Comparison of ENCODE assay signal across 9 mouse cellular contexts in genomic region chr1:60961080-60961479, GRCm38 (mm10). TPM values are rescaled to one million over a fixed set of nuclear protein-coding genes. Genes with fewer than 3 reads are reported as not detected.
DNase-seq lines count a peak whose midpoint lies in the region; ATAC-seq and TF ChIP-seq lines count a peak whose summit lies in the region.
"Had no signal": no experiment of that assay in that cellular context is flagged by ENCODE, and none has a peak within 500 bp of the region (broad histone marks: within the 10 kb centered on the region; RNA-seq: fewer than 3 reads in every experiment).

No protein-coding gene starts in this region.

- ATAC-seq in embryonic facial prominence, embryonic 11.5 days (replicated peaks; ENCODE audit: insufficient number of reproducible peaks, low FRiP score, low TSS enrichment, low read depth): no peak
- peak; percentile 84 for ATAC-seq in heart, postnatal 0 days (ENCODE audit: insufficient read depth, low read depth)

- H3K36me3 ChIP-seq in embryonic facial prominence, embryonic 11.5 days (replicated peaks; ENCODE audit: control insufficient read depth, insufficient read depth, low read depth, low read length): no peaks in the 10 kb centered on the region
- H3K36me3 ChIP-seq in heart, postnatal 0 days (replicated peaks; ENCODE audit: control insufficient read depth, insufficient read depth, low read length): no peaks in the 10 kb centered on the region
- H3K36me3 ChIP-seq in macrophage (ENCODE audit: inconsistent target): no peaks in the 10 kb centered on the region
- H3K36me3 ChIP-seq: embryonic facial prominence, embryonic 13.5 days had no signal

- TF ChIP-seq CTCF in heart, postnatal 0 days (IDR thresholded peaks at IDR 0.05; ENCODE audit: low read depth): peak; percentile 84

- no peak overlapping the region for H3K27ac ChIP-seq in embryonic facial prominence, embryonic 11.5 days (replicated peaks; ENCODE audit: low read depth, low read length)
- peak overlapping the region; percentile 73 for H3K27ac ChIP-seq in heart, postnatal 0 days (ENCODE audit: low read depth)
- peak overlapping the region; percentile 65 for H3K27ac ChIP-seq in macrophage
- H3K27ac ChIP-seq: embryonic facial prominence, embryonic 13.5 days had no signal

- no peak overlapping the region for H3K4me2 ChIP-seq in embryonic facial prominence, embryonic 11.5 days (ENCODE audit: low read depth, low read length)
- H3K4me2 ChIP-seq in heart, postnatal 0 days (ENCODE audit: low read depth, low read length): 0 out of 2 replicates have a peak overlapping the region, but pooled peaks have one; percentile 5
- H3K4me2 ChIP-seq: embryonic facial prominence, embryonic 13.5 days had no signal

- no peak overlapping the region for H3K9ac ChIP-seq in embryonic facial prominence, embryonic 11.5 days (replicated peaks; ENCODE audit: low read length)
- H3K9ac ChIP-seq in heart, postnatal 0 days (replicated peaks; ENCODE audit: low read depth, low read length): no peak overlapping the region
- H3K9ac ChIP-seq: embryonic facial prominence, embryonic 13.5 days had no signal

- H3K9me3 ChIP-seq in embryonic facial prominence, embryonic 11.5 days (replicated peaks; ENCODE audit: control insufficient read depth, low read length): no peaks in the 10 kb centered on the region
- no peaks in the 10 kb centered on the region for H3K9me3 ChIP-seq in heart, postnatal 0 days (replicated peaks; ENCODE audit: control insufficient read depth, low read length)
- H3K9me3 ChIP-seq: embryonic facial prominence, embryonic 13.5 days had no signal

- no peaks in the 10 kb centered on the region for H3K27me3 ChIP-seq in embryonic facial prominence, embryonic 11.5 days (ENCODE audit: control insufficient read depth, insufficient read depth, low read length)
- no peaks in the 10 kb centered on the region for H3K27me3 ChIP-seq in heart, postnatal 0 days (ENCODE audit: control insufficient read depth, insufficient read depth, low read length)
- H3K27me3 ChIP-seq: embryonic facial prominence, embryonic 13.5 days had no signal

- peak; percentile 74 for DNase-seq in layer of hippocampus, adult 11-12 months (ENCODE audit: low spot score)
- DNase-seq in layer of hippocampus, postnatal 36 days: no peak
- peak; percentile 73 for DNase-seq in adipocyte (ENCODE audit: low spot score)
- DNase-seq in embryonic facial prominence, embryonic 11.5 days (ENCODE audit: low spot score): peak; percentile 77
- peak; percentile 76 for DNase-seq in heart, postnatal 0 days (ENCODE audit: low spot score)
- peak; percentile 57 for DNase-seq in layer of hippocampus, adult 9-10 months (ENCODE audit: low spot score)
- DNase-seq in thymus, postnatal 0 days (ENCODE audit: low spot score): peak; percentile 65

- H3K4me3 ChIP-seq in embryonic facial prominence, embryonic 11.5 days (ENCODE audit: low read depth, low read length): no peak overlapping the region
- H3K4me3 ChIP-seq in heart, postnatal 0 days (ENCODE audit: low read depth, low read length): no peak overlapping the region
- H3K4me3 ChIP-seq in macrophage (ENCODE audit: inconsistent target): no peak overlapping the region
- H3K4me3 ChIP-seq: embryonic facial prominence, embryonic 13.5 days had no signal

- no peak for TF ChIP-seq EP300 in heart, postnatal 0 days (IDR thresholded peaks at IDR 0.05; ENCODE audit: low read depth)

- H3K4me1 ChIP-seq in embryonic facial prominence, embryonic 11.5 days (ENCODE audit: control insufficient read depth, insufficient read depth, low read length): no peaks in the 10 kb centered on the region
- 0 out of 2 replicates have a peak, but pooled peaks cover 7% of the 10 kb centered on the region for H3K4me1 ChIP-seq in heart, postnatal 0 days (ENCODE audit: control insufficient read depth, insufficient read depth)
- H3K4me1 ChIP-seq: embryonic facial prominence, embryonic 13.5 days had no signal

- WGBS in embryonic facial prominence, embryonic 11.5 days: 32% methylated on average over 4 of the region's 4 CpGs
- 6% methylated on average over 4 of the region's 4 CpGs for WGBS in heart, postnatal 0 days
- WGBS in macrophage (ENCODE audit: missing documents): 4% methylated on average over 4 of the region's 4 CpGs

- H3K79me2 ChIP-seq in macrophage (ENCODE audit: inconsistent target): no peaks in the 10 kb centered on the region

RNA-seq across cellular contexts. Expression of gene Icos, which starts 16.6 kb away (rescaled TPM):
- total RNA-seq in layer of hippocampus, postnatal 36 days (2021): not detected
- polyA plus RNA-seq in embryonic facial prominence, embryonic 11.5 days (2014; fragmentation: Nextera tagmentation; extraction: Ambion mirVana): 0.13 TPM in 1 of 2 replicates, not detected in the other
- total RNA-seq in heart, postnatal 0 days (2014; rRNA removed; ENCODE audit: low replicate concordance): 0.38 and 1.0 TPM in 2 replicates
- polyA plus RNA-seq in heart, postnatal 0 days (2015; fragmentation: Nextera tagmentation; extraction: Ambion mirVana): 0.16 and 0.19 TPM in 2 replicates
- 1 to 10 TPM in 9 of 26 experiments, under 1 TPM in 17; 0.25 to 1.9 (median 0.77) TPM for total RNA-seq in macrophage (2018; cell fraction: chromatin; rRNA removed)
- under 1 TPM in 24 of 26 experiments, not detected in 2; 0.03 to 0.37 (median 0.10) TPM for total RNA-seq in macrophage (2018; cell fraction: cytosol; rRNA removed)
- 1 to 10 TPM in 3 of 26 experiments, under 1 TPM in 22, not detected in 1; 0.18 to 1.1 (median 0.47) TPM for total RNA-seq in macrophage (2018; cell fraction: nucleus; rRNA removed)
- 0.06 to 0.11 TPM (median 0.10 TPM) in 3 replicates for polyA plus RNA-seq in macrophage (2018)
- 22.6 and 22.7 TPM in 2 replicates for polyA plus RNA-seq in thymus, postnatal 0 days (2015; fragmentation: Nextera tagmentation; extraction: Ambion mirVana)

Comparison
In these comparisons a context has a peak if more than half of its experiments do, and no peak if none do; other contexts are left out.
1. DNase-seq: peak in layer of hippocampus, adult 11-12 months (single experiment), adipocyte (single experiment), embryonic facial prominence, embryonic 11.5 days (single experiment), heart, postnatal 0 days (single experiment), layer of hippocampus, adult 9-10 months (single experiment) and thymus, postnatal 0 days (single experiment); none in layer of hippocampus, postnatal 36 days (0 of 2).
2. RNA of gene Icos, which starts 16.6 kb away (polyA plus RNA-seq): 22.6 to 22.7 TPM in thymus, postnatal 0 days; 0.16 to 0.19 TPM in heart, postnatal 0 days, 0.13 TPM in embryonic facial prominence, embryonic 11.5 days and 0.06 to 0.11 TPM in macrophage; every median in the first group is over 10 times any median in the second.